7 mouse cellular contexts compared by ENCODE assay signal in genomic region chr4:116685402-116686061, GRCm38 (mm10). TPM values are rescaled to one million over a fixed set of nuclear protein-coding genes. Genes with fewer than 3 reads are reported as not detected.
DNase-seq lines count a peak whose midpoint lies in the region; ATAC-seq lines count a peak whose summit lies in the region.

Gene Prdx1, plus strand, starts transcription at chr4:116685544.

- DNase-seq in adrenal gland, adult 2 months: peak; percentile 97
- DNase-seq in embryo, embryonic 11.5 days (ENCODE audit: low read depth, low spot score): peak; percentile 90
- DNase-seq in gastrocnemius, postnatal 4 days (ENCODE audit: low spot score in 2 of 2): peak; percentile 97 to 98
- peak; percentile 89 to 90 for DNase-seq in left cerebral cortex, postnatal 36 days (ENCODE audit: low spot score in 2 of 2)
- DNase-seq in midbrain, embryonic 11.5 days (ENCODE audit: low spot score, missing footprints): peak; percentile 99
- peak; percentile 89 for DNase-seq in skeletal muscle tissue, adult 2 months (ENCODE audit: low read depth, low spot score)

- no peaks in the 10 kb centered on the region for H3K27me3 ChIP-seq in intestine, embryonic 16.5 days (replicated peaks; ENCODE audit: control insufficient read depth, insufficient read depth, low read length)
- no peaks in the 10 kb centered on the region for H3K27me3 ChIP-seq in midbrain, embryonic 11.5 days (ENCODE audit: control insufficient read depth, insufficient read depth, low read length)

- peaks cover 25% of the 10 kb centered on the region for H3K4me1 ChIP-seq in intestine, embryonic 16.5 days (ENCODE audit: control insufficient read depth, insufficient read depth, low read length)
- H3K4me1 ChIP-seq in midbrain, embryonic 11.5 days (ENCODE audit: control insufficient read depth, insufficient read depth, low read length): peaks cover 10% of the 10 kb centered on the region

- H3K9me3 ChIP-seq in intestine, embryonic 16.5 days (ENCODE audit: control insufficient read depth, low read length): no peaks in the 10 kb centered on the region
- no peaks in the 10 kb centered on the region for H3K9me3 ChIP-seq in midbrain, embryonic 11.5 days (ENCODE audit: control insufficient read depth, low read length)

- peak within 1 kb of the TSS; percentile 74 for H3K4me3 ChIP-seq in intestine, embryonic 16.5 days (ENCODE audit: low read length)
- peak within 1 kb of the TSS; percentile 70 for H3K4me3 ChIP-seq in midbrain, embryonic 11.5 days (ENCODE audit: low read depth, low read length)

- H3K4me2 ChIP-seq in intestine, embryonic 16.5 days (ENCODE audit: low read depth, low read length): peak within 1 kb of the TSS; percentile 80
- peak within 1 kb of the TSS; percentile 75 for H3K4me2 ChIP-seq in midbrain, embryonic 11.5 days

- H3K27ac ChIP-seq in intestine, embryonic 16.5 days (ENCODE audit: low read length): peak within 1 kb of the TSS; percentile 99
- H3K27ac ChIP-seq in midbrain, embryonic 11.5 days (ENCODE audit: low read depth, low read length): peak within 1 kb of the TSS; percentile 86

- intact Hi-C loops in left cerebral cortex, postnatal 36 days (cut with DNase I): loop anchor here (2.0 kb wide), 1 partner anchor 35 kb away; the partner anchor contains the start of gene Akr1a1

- peaks cover 3% of the 10 kb centered on the region; the same call in 1 of the 2 replicates for H3K36me3 ChIP-seq in intestine, embryonic 16.5 days (ENCODE audit: control insufficient read depth, insufficient read depth, low read length)
- H3K36me3 ChIP-seq in midbrain, embryonic 11.5 days (ENCODE audit: control insufficient read depth, insufficient read depth, low read length): peaks cover 7% of the 10 kb centered on the region; the same call in 1 of the 2 replicates

- whole genome bisulfite sequencing in intestine, embryonic 16.5 days: under 1% methylated on average over 56 of the region's 56 CpGs
- under 1% methylated on average over 56 of the region's 56 CpGs for WGBS in midbrain, embryonic 11.5 days

- peak within 1 kb of the TSS; percentile 90 for H3K9ac ChIP-seq in intestine, embryonic 16.5 days (ENCODE audit: low read depth, low read length)
- H3K9ac ChIP-seq in midbrain, embryonic 11.5 days (ENCODE audit: low read length): peak within 1 kb of the TSS; percentile 76

- peak; percentile 92 for ATAC-seq in intestine, embryonic 16.5 days
- ATAC-seq in midbrain, embryonic 11.5 days (ENCODE audit: low FRiP score): peak; percentile 97

RNA-seq across cellular contexts. Expression of gene Prdx1, which starts in this region (rescaled TPM):
- total RNA-seq in adrenal gland, adult 2 months (2021): 100 to 1,000 TPM; 703 to 816 TPM
- polyA plus RNA-seq in adrenal gland, adult 2 months (2012; rRNA removed): 20.2 and 21.8 TPM in 2 replicates
- total RNA-seq in gastrocnemius, postnatal 4 days (2021): 100 to 1,000 TPM; 246 to 251 TPM
- polyA plus RNA-seq in intestine, embryonic 16.5 days (2015; fragmentation: Nextera tagmentation; extraction: Ambion mirVana): 1,384 and 1,485 TPM in 2 replicates
- 100 to 1,000 TPM; 135 to 160 TPM for total RNA-seq in left cerebral cortex, postnatal 36 days (2021)
- 1,035 and 1,053 TPM in 2 replicates for polyA plus RNA-seq in midbrain, embryonic 11.5 days (2014; fragmentation: Nextera tagmentation; extraction: Ambion mirVana)

Comparison
In these comparisons a context has a peak if more than half of its experiments do, and no peak if none do; other contexts are left out.
1. Peak in every context shown above with its lines: DNase-seq, ATAC-seq, H3K4me3 ChIP-seq and H3K27ac ChIP-seq.
2. RNA of gene Prdx1 (polyA plus RNA-seq): 1,384 to 1,485 TPM in intestine, embryonic 16.5 days and 1,035 to 1,053 TPM in midbrain, embryonic 11.5 days; 20.2 to 21.8 TPM in adrenal gland, adult 2 months; every median in the first group is over 10 times any median in the second.